Mouse (Mus musculus) limb, embryonic 10.5 days (tissue): ENCODE measurements around the gene Gm9857. TPM values are rescaled to one million over a fixed set of nuclear protein-coding genes. Genes with fewer than 3 reads are reported as not detected.
A peak's percentile ranks its signal among the peaks of the same experiment; 100 is the strongest.

ENCODE experiments used
- DNase-seq: peaks from one replicate; pipeline ENCODE4 v3.0.0-alpha.2; 2017; ENCODE audit warnings: low spot score
- H3K27ac ChIP-seq: fragments of 300-500 bp; sonication (generic); 2 replicates; pipeline ENCODE4 v1.5.1; 2016; ENCODE audit warnings: mild to moderate bottlenecking
- H3K27me3 ChIP-seq: fragments of 300-500 bp; sonication (generic); 2 replicates; pipeline ENCODE4 v1.6.1; 2016; ENCODE audit warnings: low read depth, mild to moderate bottlenecking; ENCODE audit not compliant: poor library complexity, severe bottlenecking
- H3K36me3 ChIP-seq: fragments of 300-500 bp; sonication (generic); 2 replicates; pipeline ENCODE4 v1.6.1; 2016; ENCODE audit warnings: mild to moderate bottlenecking, moderate library complexity
- H3K4me1 ChIP-seq: fragments of 300-500 bp; sonication (generic); 2 replicates; pipeline ENCODE4 v1.6.1; 2016
- H3K4me3 ChIP-seq: fragments of 300-500 bp; sonication (generic); 2 replicates; pipeline ENCODE4 v1.5.1; 2016; ENCODE audit warnings: mild to moderate bottlenecking, moderate library complexity
- H3K9me3 ChIP-seq: fragments of 300-500 bp; sonication (generic); replicated peaks from 2 replicates; pipeline ENCODE4 v1.6.1; 2016; ENCODE audit warnings: mild to moderate bottlenecking
- WGBS: fragments of 180-500 bp; shearing (Covaris S2); methylation state at CpG from one replicate; pipeline ENCODE4 v1.1.7; 2016; 5-methylcytosine and 5-hydroxymethylcytosine counted together
- polyA plus RNA-seq: library from polyadenylated mRNA; unstranded; fragments of >200 nt; fragmentation: Nextera tagmentation; extraction: Ambion mirVana; gene quantifications from 2 replicates; pipeline ENCODE4 v1.2.1, GENCODE M21; 2016

The Gm9857 gene
- not detected in 2 replicates for polyA plus RNA-seq

- 0 out of 2 replicates have a peak, but pooled peaks cover 6% of the 10 kb centered on the region for H3K27me3 ChIP-seq
- no peaks in the 10 kb centered on the region for H3K9me3 ChIP-seq
- H3K36me3 ChIP-seq = no peaks in the 10 kb centered on the region
- WGBS = 61% methylated on average over 56 of the region's 59 CpGs
- peaks cover 7% of the 10 kb centered on the region for H3K4me1 ChIP-seq
- H3K27ac ChIP-seq = peak within 1 kb of the TSS; percentile 56
- DNase-seq = peak; percentile 63
- H3K4me3 ChIP-seq = peak within 1 kb of the TSS; percentile 40
Measured at GRCm38 (mm10) chr3:108940001-108940633, at the start of gene Gm9857. Gm9857 (minus strand) TSS chr3:108940445.

DNA sequence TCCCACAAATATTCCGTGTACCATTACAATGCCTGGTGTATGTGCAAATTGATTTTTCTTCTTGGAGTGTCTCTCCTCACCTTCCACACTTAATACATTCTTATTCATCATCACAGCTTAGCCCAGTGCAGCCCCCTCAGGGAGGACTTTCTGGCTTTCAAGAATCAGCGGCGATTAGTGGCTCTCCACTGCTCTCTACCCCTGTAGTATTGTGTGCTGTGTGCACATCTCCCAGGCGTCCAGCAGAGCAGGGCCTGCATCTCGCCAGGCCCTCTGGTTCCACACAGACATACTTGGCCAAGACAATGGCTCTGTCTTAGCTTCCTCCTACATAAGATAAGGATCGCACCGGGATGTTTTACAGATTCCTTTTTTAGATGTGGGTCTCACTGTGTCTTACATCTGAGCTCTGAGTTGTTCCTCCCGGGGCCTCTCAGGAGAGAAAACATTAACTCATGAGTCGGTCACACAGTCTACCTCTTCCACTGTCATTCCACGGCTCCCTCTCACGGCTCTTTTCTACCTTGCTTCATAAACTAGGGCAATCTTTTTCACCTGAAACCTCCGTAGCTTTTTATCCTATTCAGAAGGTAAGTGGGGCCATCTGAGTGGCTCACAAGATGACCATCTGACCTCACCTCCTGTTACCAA is 46.9 kb upstream of the Gm9857 start:
- WGBS = 88% methylated on average over 12 of the region's 12 CpGs

DNA sequence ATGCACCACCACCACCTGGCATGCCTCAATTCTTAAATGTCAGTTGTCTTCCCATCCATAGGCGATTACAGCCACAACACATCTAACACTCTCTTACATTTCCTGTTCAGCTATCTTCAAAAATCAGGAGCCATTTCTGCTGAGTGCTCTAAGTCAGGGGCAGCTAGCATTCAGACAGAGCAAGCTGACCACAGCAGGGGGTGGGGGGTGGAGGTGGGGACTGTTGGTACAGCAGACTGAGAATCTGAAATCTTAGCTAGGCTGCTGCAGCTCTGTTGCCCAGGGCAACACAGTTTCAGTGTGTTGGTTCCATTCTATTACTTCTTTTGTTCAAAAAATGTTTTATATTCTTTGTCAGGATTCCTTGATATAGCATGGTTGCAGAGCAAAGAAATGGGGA is 46.3 kb upstream of the Gm9857 start:
- WGBS = 94% methylated on average over 1 of the region's 1 CpGs
- no peak overlapping the region for H3K4me3 ChIP-seq
- H3K27me3 ChIP-seq = no peaks in the 10 kb centered on the region
- DNase-seq = no peak
- H3K27ac ChIP-seq = no peak overlapping the region
- no peaks in the 10 kb centered on the region for H3K4me1 ChIP-seq
- H3K36me3 ChIP-seq = 0 out of 2 replicates have a peak, but pooled peaks cover 6% of the 10 kb centered on the region
- no peaks in the 10 kb centered on the region for H3K9me3 ChIP-seq

More for the DNA sequence above, 46.9 kb upstream of the Gm9857 start:
- Histone ChIP-seq H3K4me1 (no peaks in the 10 kb centered on the region), H3K9me3 (no peaks in the 10 kb centered on the region), H3K36me3 (peaks cover 10% of the 10 kb centered on the region; the same call in 1 of the 2 replicates), H3K4me3 (no peak overlapping the region), H3K27me3 (no peaks in the 10 kb centered on the region), H3K27ac (no peak overlapping the region)
- no peak for DNase-seq

DNA sequence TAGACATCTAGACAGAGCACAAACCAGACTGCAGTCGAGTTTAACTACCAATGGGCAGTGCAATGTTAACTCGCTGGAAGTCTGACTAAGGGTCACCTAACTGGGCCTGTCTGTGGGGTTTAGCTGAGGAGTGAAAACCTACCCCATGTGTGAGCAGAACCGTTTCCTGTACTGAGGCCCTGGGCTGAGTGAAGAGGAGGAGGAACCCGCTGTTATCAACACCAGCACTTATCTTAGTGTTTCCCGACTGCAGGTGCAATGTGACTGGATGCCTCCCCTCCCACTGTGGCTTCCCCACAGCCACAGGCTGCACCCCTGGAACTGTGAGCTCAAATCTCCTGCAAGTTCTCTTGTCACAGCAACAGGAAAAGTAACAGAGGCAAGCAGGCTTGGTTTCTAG is 43.7 kb upstream of the Gm9857 start:
- DNase-seq = no peak
- H3K4me3 ChIP-seq = no peak overlapping the region
- H3K4me1 ChIP-seq = no peaks in the 10 kb centered on the region
- WGBS = 78% methylated on average over 5 of the region's 5 CpGs
- H3K36me3 ChIP-seq = peaks cover 16% of the 10 kb centered on the region
- H3K27me3 ChIP-seq = no peaks in the 10 kb centered on the region
- H3K9me3 ChIP-seq = no peaks in the 10 kb centered on the region
- no peak overlapping the region for H3K27ac ChIP-seq

DNA sequence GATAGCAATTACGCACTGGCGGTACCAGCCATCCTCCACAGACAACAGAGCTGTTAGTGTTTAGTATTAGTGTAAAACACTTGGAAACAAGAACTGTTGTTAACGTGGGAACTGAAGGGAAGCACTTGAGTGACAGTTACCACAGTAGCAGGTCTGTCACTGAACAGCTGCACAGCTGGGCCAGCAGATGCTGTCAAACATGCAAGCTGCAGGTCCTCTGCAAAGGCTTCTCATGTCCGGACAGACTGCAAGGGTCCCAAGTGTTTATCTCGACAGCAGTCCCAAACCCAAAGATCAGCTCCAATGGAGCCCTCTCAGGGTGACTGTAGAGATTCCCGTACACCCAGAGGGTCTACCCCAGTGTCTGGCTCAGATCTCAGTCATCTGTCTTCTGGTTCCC is 41.7 kb upstream of the Gm9857 start:
- no peaks in the 10 kb centered on the region for H3K27me3 ChIP-seq
- H3K4me3 ChIP-seq = no peak overlapping the region
- 89% methylated on average over 6 of the region's 6 CpGs for WGBS
- no peaks in the 10 kb centered on the region for H3K4me1 ChIP-seq
- no peaks in the 10 kb centered on the region for H3K9me3 ChIP-seq
- H3K27ac ChIP-seq = no peak overlapping the region
- H3K36me3 ChIP-seq = peaks cover 35% of the 10 kb centered on the region
- DNase-seq = no peak

- no peaks in the 10 kb centered on the region for H3K27me3 ChIP-seq
- no peaks in the 10 kb centered on the region for H3K9me3 ChIP-seq
- 95% methylated on average over 13 of the region's 13 CpGs for WGBS
- no peak overlapping the region for H3K27ac ChIP-seq
- H3K36me3 ChIP-seq = peaks cover 35% of the 10 kb centered on the region
- no peak for DNase-seq
- no peak overlapping the region for H3K4me3 ChIP-seq
- no peaks in the 10 kb centered on the region for H3K4me1 ChIP-seq
Measured at GRCm38 (mm10) chr3:108977340-108978030, 37.2 kb upstream of the Gm9857 start.

DNA sequence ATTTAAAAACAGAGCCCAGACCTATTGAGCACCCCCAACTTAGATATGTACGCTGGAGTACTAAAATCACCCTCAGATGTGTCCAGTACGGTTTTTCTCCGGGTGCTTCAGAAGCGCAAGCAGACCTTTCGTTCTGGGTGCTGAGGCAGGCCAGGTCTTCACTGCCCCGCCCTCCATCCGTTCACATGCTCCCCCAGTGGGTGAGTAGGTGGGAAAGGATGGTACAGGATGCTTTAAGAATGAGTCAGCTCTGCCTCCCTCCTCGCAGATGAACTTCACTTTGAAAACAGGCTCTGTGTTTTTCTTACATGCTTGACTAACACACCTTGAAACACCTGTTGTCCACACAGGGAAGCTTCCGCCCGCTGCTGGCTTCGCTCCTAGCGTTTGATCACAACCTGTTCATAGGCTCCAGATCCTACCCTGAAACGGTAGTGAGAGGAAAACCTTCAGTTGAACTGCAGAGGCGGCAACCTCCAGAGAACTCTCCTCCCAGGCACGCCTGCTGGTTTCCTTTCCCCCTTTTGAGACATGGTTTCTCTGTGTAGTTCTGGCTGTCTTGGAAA is 34.8 kb upstream of the Gm9857 start:
- H3K4me3 ChIP-seq = no peak overlapping the region
- no peak for DNase-seq

DNA sequence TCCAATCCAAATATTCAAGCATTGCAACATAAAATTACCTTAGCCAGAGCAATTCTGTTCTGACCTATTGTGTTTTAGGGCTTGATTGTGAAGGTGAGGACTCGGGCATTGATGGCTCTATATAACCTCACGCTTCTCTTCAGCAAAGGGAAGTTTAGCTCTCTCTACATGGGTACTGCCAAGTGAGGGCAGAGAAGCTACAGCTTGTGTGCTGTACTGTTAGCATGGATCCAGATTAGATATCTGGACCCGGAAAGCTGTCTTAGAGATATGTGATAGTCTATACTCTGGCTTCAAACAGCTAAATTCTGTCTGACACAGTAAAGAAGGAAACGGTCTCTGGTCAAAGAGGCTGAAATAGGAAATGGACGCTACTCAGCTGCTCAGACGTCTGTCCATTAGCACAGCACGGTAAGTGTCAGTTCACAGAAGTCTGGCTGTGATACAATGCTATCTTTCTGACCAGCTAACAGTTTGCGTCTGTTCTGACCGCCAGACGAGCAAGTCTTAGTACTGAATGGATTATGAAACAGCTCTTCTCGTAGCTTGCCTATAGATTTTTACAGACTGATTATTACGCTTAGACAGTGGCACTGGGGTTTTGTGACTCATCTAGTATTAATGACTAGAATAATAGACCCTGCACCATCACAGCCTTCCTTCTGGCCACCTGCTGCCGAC is 33.9 kb upstream of the Gm9857 start:
- Histone ChIP-seq H3K4me1 (no peaks in the 10 kb centered on the region), H3K4me3 (no peak overlapping the region), H3K27me3 (no peaks in the 10 kb centered on the region), H3K9me3 (no peaks in the 10 kb centered on the region), H3K27ac (no peak overlapping the region), H3K36me3 (peaks cover 23% of the 10 kb centered on the region)
- no peak for DNase-seq
- WGBS = 92% methylated on average over 13 of the region's 13 CpGs

More for the DNA sequence above, 34.8 kb upstream of the Gm9857 start:
- Histone ChIP-seq H3K27ac (no peak overlapping the region), H3K4me1 (no peaks in the 10 kb centered on the region), H3K36me3 (peaks cover 32% of the 10 kb centered on the region), H3K9me3 (no peaks in the 10 kb centered on the region), H3K27me3 (no peaks in the 10 kb centered on the region)
- WGBS = 88% methylated on average over 15 of the region's 15 CpGs

GRCm38 (mm10) chr3:108966051-108966450 is 25.8 kb upstream of the Gm9857 start:
- no peak for DNase-seq
- Histone ChIP-seq H3K9me3 (no peaks in the 10 kb centered on the region), H3K36me3 (0 out of 2 replicates have a peak, but pooled peaks cover 4% of the 10 kb centered on the region), H3K27ac (no peak overlapping the region), H3K27me3 (no peaks in the 10 kb centered on the region), H3K4me3 (no peak overlapping the region), H3K4me1 (peaks cover 8% of the 10 kb centered on the region; the same call in 1 of the 2 replicates)
- 97% methylated on average over 3 of the region's 3 CpGs for WGBS

- H3K27ac ChIP-seq = no peak overlapping the region
- WGBS = 81% methylated on average over 7 of the region's 7 CpGs
- H3K36me3 ChIP-seq = no peaks in the 10 kb centered on the region
- H3K27me3 ChIP-seq = no peaks in the 10 kb centered on the region
- H3K9me3 ChIP-seq = no peaks in the 10 kb centered on the region
- DNase-seq = no peak
- H3K4me1 ChIP-seq = peaks cover 9% of the 10 kb centered on the region; the same call in 1 of the 2 replicates
- no peak overlapping the region for H3K4me3 ChIP-seq
Measured at GRCm38 (mm10) chr3:108964361-108965044, 24.3 kb upstream of the Gm9857 start.

- DNase-seq = no peak
- Histone ChIP-seq H3K27me3 (no peaks in the 10 kb centered on the region), H3K4me3 (no peak overlapping the region), H3K4me1 (peaks cover 9% of the 10 kb centered on the region; the same call in 1 of the 2 replicates), H3K27ac (no peak overlapping the region), H3K36me3 (no peaks in the 10 kb centered on the region), H3K9me3 (no peaks in the 10 kb centered on the region)
- 86% methylated on average over 3 of the region's 3 CpGs for WGBS
Measured at GRCm38 (mm10) chr3:108963776-108964175, 23.5 kb upstream of the Gm9857 start.

- 91% methylated on average over 3 of the region's 3 CpGs for WGBS
- H3K27me3 ChIP-seq = no peaks in the 10 kb centered on the region
- H3K9me3 ChIP-seq = no peaks in the 10 kb centered on the region
- no peaks in the 10 kb centered on the region for H3K36me3 ChIP-seq
- H3K27ac ChIP-seq = no peak overlapping the region
- peaks cover 9% of the 10 kb centered on the region; the same call in 1 of the 2 replicates for H3K4me1 ChIP-seq
- no peak for DNase-seq
- no peak overlapping the region for H3K4me3 ChIP-seq
Measured at GRCm38 (mm10) chr3:108963278-108963677, 23.0 kb upstream of the Gm9857 start.
